Mouse (Mus musculus) left cerebral cortex, adult 9 months (tissue): ENCODE results near the gene Rnf145.
A peak's percentile ranks its signal among the peaks of the same experiment; 100 is the strongest.

Experiments
- DNase-seq, 2 experiments: peaks; one replicate each; pipeline ENCODE4 v3.0.0; 2022; ENCODE audit warnings: low spot score in 2 of 2

Rnf145 gene

DNA sequence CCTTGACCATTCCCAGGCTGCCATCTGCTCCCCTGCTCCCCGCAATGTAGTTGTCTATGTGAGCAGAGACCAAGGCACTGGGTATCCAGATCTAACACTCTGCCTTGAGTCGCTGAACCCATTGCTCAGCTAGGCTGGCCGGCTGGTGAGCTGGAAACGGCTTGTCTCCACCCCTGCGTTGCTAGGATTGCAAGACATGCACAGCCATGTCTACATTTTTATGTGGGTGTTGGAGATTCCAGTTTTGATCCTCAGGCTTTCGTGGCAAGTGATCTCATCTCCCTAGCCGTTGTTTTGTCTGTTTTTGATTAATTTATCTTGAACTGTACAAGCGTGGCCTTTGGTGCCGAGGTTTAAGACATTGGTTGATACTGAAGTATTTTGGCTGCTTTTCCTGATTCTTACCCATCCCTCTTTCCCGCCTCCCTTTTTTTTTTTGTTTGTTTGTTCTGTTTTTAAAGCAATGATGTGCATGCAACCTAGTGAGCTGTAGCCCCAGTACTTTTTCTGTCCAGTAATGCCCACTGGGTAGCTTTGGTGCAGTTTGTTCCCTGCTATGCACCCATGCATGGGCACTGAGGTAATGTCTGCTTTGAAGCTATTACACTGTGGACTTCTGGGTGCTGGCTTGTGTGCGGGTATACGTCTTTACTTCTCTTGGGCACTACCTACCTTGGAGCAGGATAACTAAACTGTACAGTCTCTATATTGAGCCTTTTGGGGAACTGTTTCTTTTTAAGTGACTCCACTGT is 16.4 kb downstream of the Rnf145 start:
- DNase-seq, result no peak

DNA sequence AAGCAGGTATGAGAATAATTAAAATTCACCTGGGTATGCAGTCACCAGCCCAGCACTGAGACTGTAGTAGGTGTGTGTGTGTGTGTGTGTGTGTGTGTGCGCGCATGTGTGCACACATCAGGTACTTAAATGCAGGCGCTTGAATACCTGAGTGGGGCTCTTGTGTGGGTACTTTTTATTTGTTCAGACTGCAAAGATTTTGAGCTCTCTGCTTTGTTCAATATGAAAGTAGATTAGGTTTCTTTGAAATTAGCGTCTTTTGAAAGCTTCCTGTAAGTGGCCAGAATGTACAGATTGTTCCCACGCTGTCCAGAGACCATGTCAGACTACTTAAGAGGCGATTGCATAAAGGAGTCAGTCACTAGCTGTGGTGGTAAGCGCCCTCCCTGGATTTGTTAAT is 18.6 kb downstream of the Rnf145 start:
- DNase-seq, result no peak

DNA sequence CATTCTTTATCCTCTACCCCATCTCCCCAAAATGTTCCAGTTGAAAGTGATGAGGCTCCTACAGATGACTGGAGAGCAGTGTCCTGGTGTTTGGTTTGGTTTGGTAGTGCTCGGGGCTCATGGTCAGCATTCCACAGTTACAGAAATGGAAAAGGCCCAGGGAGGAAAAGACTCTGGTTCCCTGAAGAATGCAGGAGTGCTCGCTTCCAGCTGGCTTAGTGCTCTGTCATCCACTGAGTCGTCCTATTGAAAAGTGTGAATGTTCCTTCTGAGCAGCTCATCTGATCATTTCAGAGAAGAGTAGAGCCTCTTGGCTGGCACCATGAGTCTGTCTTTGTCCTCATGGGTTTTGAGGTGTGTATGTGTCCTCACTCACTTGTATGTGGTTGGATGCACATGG is 19.3 kb downstream of the Rnf145 start:
- no peak for DNase-seq

DNA sequence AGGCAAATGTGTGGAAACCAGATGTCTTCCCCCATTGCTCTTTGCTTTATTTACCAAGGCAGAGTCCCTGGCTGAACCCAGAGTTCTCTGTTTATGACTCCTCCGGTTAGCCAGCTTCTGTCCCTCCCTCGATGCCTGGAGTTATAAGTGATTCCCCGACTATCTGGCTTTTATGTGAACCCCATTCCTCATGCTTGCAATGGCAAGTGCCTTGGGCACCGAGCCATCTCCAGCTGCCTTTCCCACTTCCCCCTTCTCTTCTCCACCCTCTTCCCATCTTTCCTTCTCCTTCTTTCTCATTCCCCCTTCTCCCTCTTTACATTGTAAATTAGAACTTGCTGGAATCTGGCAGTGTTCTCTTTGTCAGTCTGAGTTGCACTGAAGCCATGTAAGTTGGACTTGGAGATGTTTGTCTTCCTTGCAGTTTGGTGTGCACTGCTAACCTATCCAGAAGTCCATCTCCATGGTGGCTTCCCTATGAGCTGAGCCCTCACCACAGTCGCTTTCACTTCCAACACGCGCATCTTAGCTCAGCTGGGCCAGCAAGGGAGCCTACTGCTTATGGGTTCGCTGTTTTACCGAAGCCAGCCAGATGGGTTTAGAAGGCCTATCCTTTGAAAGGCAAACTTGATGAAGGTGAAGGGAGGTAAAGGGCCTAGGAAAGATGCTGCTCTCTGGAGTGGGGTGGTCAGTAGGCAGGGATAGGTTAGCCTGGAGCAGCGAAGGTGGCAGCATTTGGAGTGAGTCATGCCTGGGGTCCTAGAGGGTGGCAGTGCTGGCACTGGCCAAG is 19.9 kb downstream of the Rnf145 start:
- no peak for DNase-seq

DNA sequence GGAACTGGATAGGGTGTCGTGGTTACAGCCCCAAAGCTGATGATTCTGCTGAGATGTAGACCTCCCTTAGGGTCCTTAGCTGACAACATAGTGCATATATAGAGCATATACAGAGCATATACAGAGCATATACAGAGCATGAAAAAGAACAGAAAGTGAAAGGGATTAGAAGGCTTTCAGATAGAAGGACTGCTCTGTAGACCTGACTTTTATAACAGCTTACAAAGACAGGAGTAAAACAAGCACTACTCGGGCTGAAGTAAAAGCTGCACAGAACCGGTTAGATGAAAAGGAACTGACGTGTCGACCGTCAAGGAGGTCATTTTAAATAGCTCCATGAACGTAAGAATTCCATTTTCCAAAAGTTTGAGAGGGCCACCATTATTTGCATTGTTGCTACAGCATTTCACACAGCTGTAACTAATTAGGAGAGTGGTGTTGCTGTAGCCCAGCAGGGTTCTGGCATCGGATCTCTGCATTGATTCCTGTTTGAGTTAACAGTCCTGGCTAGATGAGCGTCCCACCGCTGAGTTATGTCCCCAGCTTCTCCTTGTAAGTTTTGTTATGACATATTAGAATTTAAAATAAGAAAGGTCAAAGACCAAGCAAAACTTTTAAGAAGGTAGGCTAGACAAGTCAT is 20.6 kb downstream of the Rnf145 start:
- no peak for DNase-seq

DNA sequence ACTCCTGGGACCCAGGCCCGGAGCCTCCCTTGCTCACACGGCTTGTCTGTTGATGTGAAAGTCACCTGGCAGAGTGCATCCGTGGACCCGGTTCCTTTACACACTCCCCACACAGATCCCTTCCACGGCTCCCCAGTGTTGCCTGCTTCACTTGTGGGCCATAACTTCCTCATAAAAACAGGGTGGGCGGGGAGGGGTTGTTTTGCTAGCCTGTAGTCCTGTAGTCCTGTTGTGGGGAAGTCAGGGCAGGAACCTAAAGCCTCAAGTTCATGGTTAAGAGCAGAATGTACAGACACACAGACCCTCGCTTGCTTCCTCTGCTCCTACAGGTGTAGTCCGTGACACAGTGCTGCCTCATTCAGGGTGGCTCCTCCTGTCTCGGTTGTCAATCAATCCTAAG is 21.5 kb downstream of the Rnf145 start:
- DNase-seq, result no peak

DNA sequence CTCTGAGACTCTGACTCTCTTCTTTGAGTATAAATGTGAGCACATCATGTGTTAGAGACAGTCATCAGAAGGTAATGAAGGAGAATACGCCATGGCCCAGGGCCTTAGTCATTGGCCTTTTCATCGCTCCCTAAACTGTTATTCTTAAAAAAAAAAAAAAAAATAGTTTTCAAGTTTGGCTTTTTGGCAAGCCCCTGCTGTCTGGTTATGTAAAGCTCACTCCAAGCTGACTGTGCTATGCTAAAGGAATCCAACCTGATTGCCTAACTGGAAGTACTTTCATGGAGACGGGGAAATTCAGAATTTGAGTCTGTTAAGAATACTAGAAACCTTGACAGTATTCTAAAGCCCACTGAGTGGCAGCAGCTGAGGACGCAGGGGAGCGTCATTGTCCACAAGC is 22.5 kb downstream of the Rnf145 start:
- no peak for DNase-seq

DNA sequence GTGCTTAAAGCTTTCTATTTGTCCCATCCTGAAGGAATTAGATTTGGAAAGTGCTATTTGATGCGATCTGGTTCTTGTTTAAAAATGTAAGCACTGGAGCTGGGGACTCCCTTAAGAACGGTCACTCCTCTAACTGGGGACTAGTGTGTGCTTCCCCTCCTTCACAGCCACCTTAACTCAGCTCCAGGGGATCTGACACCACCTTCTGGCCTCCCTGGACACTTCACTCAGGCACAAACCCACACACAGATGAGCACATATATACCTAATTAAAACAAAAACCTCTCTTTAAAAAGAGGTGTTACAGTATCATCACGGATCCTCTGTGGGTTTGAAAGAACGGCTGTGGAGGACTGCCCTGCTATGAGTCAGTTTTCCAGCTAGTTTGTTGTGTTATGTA is 23.0 kb downstream of the Rnf145 start:
- no peak for DNase-seq

DNA sequence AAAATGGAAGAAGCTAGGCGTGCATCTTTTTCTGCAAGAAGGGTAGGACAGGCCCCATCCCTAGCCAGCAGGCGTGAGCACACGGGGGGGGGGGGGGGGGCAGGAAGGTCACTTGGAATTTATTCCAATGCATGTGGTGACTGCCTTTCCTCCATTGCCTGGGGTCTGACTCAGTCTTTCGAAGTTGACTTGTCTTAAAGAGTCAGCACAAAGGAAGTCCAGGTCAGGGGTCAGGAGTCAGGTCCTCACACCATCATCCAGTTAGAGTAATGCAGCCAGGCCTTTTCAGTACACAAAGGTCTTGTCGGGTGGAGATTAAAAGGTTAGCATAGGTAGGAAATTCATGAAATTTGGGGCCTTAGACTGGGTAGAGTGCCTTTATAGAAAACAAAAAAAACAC is 24.8 kb downstream of the Rnf145 start:
- no peak for DNase-seq

DNA sequence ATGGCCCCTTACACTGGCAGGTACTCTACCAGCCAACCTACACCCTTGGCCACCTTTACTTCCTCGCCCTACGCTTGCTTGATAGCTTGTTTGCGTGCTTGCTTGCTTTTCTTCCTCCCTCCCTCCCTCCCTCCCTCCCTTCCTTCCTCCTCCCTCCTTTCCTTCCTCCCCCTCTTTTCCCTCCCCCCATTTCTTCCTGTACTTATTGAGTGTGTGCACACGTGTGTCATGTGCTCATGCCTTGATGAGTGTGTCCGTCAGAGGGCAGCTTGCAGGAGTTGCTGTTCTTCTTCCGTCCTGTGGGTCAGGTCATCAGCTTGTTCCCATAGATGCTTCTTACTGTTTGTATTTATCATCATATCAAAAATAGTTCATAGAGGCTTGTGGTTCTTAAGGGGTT is 25.2 kb downstream of the Rnf145 start:
- DNase-seq, result no peak

DNA sequence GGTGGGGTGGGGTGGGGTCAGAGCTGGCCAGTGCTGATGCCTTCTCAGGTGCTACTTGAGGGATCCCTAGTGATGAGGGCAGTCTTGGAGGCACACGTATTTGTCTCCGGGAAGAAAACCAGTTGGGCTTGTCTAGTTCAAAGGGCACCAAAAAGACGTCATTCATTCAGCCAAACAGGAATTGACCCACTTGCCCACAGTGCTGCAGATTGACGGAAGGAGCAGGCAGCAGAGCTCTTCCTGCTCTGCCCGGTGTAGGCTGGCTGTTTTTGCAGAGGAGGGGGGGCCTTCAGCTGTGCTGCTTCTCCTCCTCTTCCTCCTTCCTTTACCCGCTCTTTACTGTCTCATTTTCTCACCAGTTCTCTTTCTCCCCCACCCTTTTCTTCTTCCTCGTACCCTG is 26.4 kb downstream of the Rnf145 start:
- DNase-seq, result no peak

DNA sequence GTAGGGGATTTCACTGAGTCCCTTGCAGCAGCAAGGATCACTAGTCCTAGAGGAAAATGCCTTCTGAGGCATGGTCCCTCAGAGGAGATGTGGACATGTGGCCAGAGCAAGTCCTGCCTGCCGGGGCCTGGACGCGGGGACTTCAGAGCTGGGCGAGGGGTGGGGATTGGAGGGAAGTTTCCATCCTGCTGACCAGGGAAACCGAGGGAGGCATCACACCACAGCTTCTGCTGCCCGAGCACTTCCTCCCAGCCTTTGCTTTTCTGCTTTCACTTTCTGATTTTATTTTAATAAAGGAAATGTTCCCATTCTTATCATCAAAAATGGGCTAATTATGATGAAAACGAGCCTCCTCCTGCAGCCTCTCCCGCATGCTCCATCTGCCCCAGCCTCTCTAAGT is 27.5 kb downstream of the Rnf145 start:
- no peak for DNase-seq

DNA sequence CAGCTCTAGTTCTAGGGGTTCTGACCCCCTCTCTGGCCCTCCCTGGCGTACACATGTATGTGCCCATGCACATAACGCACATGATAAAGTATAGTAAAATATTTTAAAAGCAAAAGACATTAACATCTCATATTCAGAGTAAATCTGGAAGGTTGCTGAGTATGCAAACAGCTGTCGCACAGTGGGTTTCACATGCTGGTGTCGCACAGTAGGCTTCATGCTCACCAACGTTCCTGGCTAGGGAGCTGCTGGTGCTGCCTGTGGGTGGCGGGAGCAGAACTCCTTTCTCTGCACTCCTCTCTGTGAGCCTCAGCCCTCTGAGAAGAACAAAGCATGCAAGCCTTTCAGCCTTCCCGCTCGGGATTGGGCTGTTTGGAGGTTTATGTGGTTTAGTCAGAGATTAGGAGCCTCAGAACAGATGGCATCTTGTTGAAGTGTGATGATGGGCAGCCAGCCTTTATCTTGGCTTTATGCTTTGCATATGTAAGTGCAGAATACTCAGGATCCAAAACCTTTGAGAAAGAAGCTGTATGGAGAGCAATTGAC is 29.0 kb downstream of the Rnf145 start:
- peak in 1 of 2 experiments; percentile 62 for DNase-seq

DNA sequence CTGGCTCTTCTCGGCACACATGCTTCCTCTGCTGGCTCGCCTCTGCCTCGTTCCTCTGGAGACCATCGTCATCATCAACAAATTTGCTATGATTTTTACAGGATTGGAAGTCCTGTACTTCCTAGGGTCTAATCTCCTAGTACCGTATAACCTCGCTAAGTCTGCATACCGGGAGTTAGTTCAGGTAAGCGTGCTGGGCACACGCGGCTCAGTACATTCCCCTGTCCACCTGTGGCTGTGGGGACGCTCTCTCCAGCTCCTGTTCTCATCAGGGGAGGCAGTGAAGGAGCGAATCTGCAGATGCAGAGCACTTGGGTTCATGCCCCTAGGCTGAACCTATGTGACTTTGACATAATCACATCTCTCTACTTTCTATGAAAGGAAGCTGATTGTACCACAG is 30.1 kb downstream of the Rnf145 start:
- DNase-seq, result no peak

DNA sequence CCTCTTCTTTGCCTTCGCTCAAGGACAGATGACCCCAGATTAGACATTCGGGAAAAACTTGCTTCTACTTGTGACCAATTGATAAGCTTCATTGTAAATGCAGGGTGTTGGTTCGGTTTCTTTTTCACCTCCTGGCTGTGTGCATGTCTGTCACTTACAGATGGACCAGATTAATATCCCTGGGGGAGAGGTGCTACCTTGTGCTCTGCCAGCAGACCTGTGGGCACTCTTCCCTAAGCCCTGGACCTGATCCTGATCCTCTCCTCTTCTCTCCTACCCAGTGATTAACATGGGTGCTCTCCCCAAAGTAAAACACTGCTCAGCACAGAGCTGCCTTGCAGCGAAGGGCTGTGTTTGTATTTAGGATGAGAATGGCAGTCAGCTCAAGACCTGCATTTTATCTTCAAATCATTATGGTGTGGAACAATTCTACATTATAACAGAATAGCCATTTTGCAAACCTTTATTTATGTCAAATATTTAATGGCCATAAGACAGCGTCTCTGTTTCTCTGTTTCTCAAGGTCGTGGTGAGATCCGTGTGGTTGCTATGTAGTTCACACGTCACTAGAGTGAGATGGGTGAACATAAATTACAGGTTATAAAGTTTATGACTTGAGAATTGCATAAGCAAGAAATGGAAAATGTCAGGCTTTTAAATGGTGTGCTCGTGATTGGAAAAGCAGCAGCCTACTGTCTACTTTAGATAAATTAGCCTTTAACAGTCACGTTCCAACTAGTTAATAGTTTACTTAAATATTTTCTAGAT is 30.9 kb downstream of the Rnf145 start:
- DNase-seq, result no peak

DNA sequence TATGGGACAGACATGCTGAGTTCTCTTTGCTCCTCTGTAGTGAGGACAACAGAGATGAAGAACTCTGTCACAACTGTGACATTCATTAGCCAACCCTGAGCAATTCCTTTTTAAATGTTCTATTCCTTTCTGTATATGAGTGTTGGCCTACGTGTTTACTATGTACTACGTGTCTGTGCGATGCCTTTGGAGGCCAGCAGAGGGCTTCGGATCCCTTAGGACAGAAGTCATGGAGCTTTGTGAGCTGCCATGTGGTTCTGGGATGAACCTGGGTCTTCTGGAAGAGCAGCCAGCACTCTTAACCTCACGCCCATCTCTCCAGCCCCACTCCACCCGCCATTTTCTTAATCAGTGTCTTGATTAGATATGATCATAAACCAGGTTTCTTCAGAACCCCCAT is 32.2 kb downstream of the Rnf145 start:
- no peak for DNase-seq

DNA sequence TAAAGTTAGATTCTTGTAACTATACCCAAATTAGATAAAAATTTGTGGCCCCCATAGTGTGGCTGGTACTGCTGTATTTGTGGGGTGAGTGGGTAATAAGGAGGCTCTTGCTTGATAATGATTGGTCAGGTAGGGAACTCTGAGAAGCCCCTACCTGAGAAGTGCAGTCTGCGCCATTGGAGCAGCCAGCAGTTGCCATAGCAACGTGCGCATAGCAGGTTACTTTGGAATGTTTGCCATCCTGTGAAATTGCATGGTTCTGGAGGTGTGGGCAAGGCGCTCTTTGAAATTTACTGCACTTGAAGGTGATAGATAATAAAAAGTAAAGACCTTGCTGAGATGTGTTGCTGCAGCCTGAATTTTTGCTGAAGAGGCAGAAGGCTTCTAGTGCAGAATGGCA is 35.6 kb downstream of the Rnf145 start:
- DNase-seq, result no peak

DNA sequence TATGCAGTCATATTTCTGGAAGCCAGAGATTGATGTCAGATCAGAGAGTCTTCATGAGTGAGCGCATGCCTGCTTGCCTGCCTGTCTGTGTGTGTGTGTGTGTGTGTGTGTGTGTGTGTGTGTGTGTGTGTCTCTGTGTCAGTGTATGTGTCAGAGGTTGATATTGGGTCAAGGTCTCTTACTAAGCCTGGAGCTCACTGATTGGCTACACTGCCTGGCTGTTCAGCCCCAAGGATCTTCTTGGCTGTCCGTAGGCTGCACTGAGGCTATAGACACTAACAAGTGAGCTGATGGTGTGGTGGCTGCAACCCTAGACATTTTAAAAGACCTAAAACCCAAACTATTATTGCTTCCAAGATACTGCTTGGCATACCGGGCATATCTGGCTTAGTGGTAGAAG is 39.8 kb downstream of the Rnf145 start:
- no peak for DNase-seq

DNA sequence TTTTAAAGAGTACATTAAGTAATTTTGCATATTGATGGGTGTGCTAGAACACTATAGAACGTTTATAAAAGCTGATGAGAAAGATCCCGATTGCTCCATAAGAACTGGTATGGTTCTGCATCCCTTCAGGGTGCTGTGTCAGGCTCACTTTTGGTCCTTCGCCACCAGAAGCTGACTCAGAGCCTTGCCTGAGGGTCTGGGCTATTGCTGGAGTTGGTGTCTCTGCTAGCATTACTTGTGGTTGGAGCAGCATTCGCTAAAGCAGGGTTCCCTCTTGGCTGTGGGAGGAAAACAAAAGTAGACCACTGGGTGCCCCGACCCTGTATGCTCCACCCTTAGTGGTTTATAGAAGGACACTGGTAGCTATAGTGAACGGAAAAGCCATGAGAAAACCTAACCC is 40.7 kb downstream of the Rnf145 start:
- no peak for DNase-seq

DNA sequence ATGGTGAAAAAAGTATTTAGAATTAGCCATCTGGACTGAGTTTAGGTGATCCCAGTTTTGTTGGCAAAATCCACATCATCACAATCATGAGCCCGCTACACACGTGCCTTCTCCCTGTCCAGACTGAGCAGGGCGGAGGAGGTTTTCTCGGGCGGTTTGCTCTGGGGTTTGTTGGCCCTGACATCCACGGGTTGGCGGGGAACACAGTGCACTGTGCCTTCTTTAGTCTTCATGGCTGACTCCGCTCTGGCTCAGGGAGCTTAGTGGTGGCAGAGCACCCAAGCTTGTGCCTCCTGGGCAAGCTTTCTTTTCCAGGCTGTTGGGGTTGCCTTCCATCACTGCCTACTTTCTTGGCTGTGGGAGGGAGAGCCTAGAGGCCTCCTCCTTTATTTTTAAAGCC is 41.6 kb downstream of the Rnf145 start:
- no peak for DNase-seq

DNA sequence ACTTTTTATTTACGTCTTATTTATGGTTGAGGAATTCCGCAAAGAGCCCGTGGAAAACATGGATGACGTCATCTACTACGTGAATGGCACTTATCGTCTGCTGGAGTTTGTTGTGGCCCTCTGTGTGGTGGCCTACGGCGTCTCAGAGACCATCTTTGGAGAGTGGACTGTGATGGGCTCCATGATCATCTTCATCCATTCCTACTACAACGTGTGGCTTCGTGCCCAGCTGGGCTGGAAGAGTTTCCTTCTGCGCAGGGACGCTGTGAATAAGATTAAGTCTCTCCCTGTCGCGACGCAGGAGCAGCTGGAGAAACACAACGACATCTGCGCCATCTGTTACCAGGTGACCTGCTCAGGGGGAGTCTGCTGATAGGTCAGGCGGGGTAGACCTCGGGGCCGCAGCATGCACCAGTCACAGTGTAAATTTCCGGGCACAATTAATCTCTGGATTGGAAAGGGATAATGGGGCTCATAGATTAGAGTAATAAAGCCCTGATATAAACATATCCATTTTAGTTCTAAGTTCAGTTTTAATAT is 42.8 kb downstream of the Rnf145 start:
- no peak for DNase-seq
